ENCODE assay signal across 11 mouse cellular contexts in the genomic region with DNA sequence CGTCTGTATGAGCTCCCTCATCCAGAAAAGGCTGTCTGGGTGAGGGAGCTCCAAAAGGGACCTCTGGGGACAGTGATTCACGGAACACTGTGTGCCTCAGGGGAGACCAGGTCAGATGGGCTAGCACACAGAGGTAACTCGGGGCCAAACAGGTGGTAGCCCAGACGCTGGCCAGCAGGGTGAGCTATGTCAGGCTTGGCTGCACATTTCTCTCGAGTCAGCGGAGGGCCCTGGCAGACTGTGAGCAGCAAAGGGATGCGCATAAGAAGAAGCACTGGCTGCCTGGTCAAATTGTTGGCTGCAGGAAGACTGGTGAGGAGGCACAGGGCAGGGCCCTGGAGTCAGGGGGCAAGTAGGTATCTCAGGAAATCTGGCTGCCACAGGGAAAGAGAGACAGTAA. TPM values are rescaled to one million over a fixed set of nuclear protein-coding genes. Genes with fewer than 3 reads are reported as not detected.
DNase-seq lines count a peak whose midpoint lies in the region; ATAC-seq and TF ChIP-seq lines count a peak whose summit lies in the region.
"Had no signal": no experiment of that assay in that cellular context is flagged by ENCODE, and none has a peak within 500 bp of the region (broad histone marks: within the 10 kb centered on the region; RNA-seq: fewer than 3 reads in every experiment).

No protein-coding gene starts in this region.

- WGBS in hindbrain, postnatal 0 days: 18% methylated on average over 7 of the region's 7 CpGs
- WGBS in hindbrain, embryonic 16.5 days: 16% methylated on average over 7 of the region's 7 CpGs
- 19% methylated on average over 7 of the region's 7 CpGs for WGBS in kidney, postnatal 0 days
- WGBS in forebrain, embryonic 11.5 days: 27% methylated on average over 7 of the region's 7 CpGs

- no peak for TF ChIP-seq POLR2A in MEL (IDR thresholded peaks at IDR 0.05; ENCODE audit: control insufficient read depth in 1 of 2, insufficient read depth in 1 of 2, low read depth in 1 of 2, low read length in 2 of 2, poor library complexity in 1 of 2)

- 0 out of 2 replicates have a peak, but pooled peaks cover 2% of the 10 kb centered on the region for H3K9me3 ChIP-seq in hindbrain, postnatal 0 days (ENCODE audit: low read length)
- H3K9me3 ChIP-seq in hindbrain, embryonic 16.5 days (ENCODE audit: control insufficient read depth, low read length): peaks cover 4% of the 10 kb centered on the region
- no peaks in the 10 kb centered on the region for H3K9me3 ChIP-seq in MEL (replicated peaks; ENCODE audit: insufficient read depth, low read length)
- H3K9me3 ChIP-seq in kidney, postnatal 0 days (replicated peaks; ENCODE audit: low read length): no peaks in the 10 kb centered on the region
- H3K9me3 ChIP-seq in forebrain, embryonic 11.5 days (ENCODE audit: control insufficient read depth, low read length): no peaks in the 10 kb centered on the region
- H3K9me3 ChIP-seq: embryonic facial prominence, embryonic 10.5 days had no signal

- no peak for TF ChIP-seq RAD21 in MEL (IDR thresholded peaks at IDR 0.05; ENCODE audit: low read depth, low read length)

- H3K27ac ChIP-seq in hindbrain, postnatal 0 days: 0 out of 2 replicates have a peak overlapping the region, but pooled peaks have one; percentile 22
- no peak overlapping the region for H3K27ac ChIP-seq in hindbrain, embryonic 16.5 days (ENCODE audit: low read depth, low read length)
- no peak overlapping the region for H3K27ac ChIP-seq in MEL (ENCODE audit: control insufficient read depth, low read depth, low read length)
- H3K27ac ChIP-seq in kidney, postnatal 0 days: no peak overlapping the region
- no peak overlapping the region for H3K27ac ChIP-seq in forebrain, embryonic 11.5 days (ENCODE audit: low read depth, low read length)
- H3K27ac ChIP-seq: embryonic facial prominence, embryonic 10.5 days; heart, embryonic 13.5 days had no signal

- peak; percentile 27; the same call in 1 of the 2 replicates for ATAC-seq in hindbrain, postnatal 0 days
- ATAC-seq in hindbrain, embryonic 16.5 days: no peak
- ATAC-seq in kidney, postnatal 0 days (replicated peaks; ENCODE audit: low FRiP score, low read depth): no peak
- ATAC-seq in erythroblast, adult 5-6 weeks (replicated peaks; ENCODE audit: low FRiP score, poor library complexity, severe bottlenecking): no peak
- ATAC-seq in forebrain, embryonic 11.5 days (replicated peaks; ENCODE audit: low FRiP score): no peak

- H3K79me2 ChIP-seq in MEL (ENCODE audit: control insufficient read depth, insufficient read depth, low read length, poor library complexity): peaks cover 11% of the 10 kb centered on the region

- H3K9ac ChIP-seq in hindbrain, postnatal 0 days (replicated peaks; ENCODE audit: low read length): no peak overlapping the region
- H3K9ac ChIP-seq in hindbrain, embryonic 16.5 days (ENCODE audit: low read depth, low read length): no peak overlapping the region
- no peak overlapping the region for H3K9ac ChIP-seq in MEL (ENCODE audit: control insufficient read depth, low read depth, low read length, poor library complexity, severe bottlenecking)
- H3K9ac ChIP-seq in kidney, postnatal 0 days (ENCODE audit: low read depth, low read length): no peak overlapping the region
- H3K9ac ChIP-seq in forebrain, embryonic 11.5 days (ENCODE audit: low read length): no peak overlapping the region
- H3K9ac ChIP-seq: heart, embryonic 13.5 days had no signal

- 0 out of 2 replicates have a peak, but pooled peaks cover 3% of the 10 kb centered on the region for H3K4me1 ChIP-seq in hindbrain, postnatal 0 days (ENCODE audit: insufficient read depth, low read length)
- peaks cover 1% of the 10 kb centered on the region for H3K4me1 ChIP-seq in hindbrain, embryonic 16.5 days (ENCODE audit: control insufficient read depth, insufficient read depth, low read depth, low read length)
- peaks cover 10 to 24% of the 10 kb centered on the region in 2 experiments for H3K4me1 ChIP-seq in MEL (ENCODE audit: control insufficient read depth in 1 of 2, insufficient read depth in 2 of 2, low read length in 2 of 2)
- H3K4me1 ChIP-seq in kidney, postnatal 0 days (replicated peaks; ENCODE audit: insufficient read depth, low read length): peaks cover 1% of the 10 kb centered on the region; the same call in 1 of the 2 replicates
- no peaks in the 10 kb centered on the region; the same call in none of the 2 replicates for H3K4me1 ChIP-seq in forebrain, embryonic 11.5 days (replicated peaks; ENCODE audit: control insufficient read depth, insufficient read depth, low read length)

- no peak overlapping the region for H3K4me3 ChIP-seq in hindbrain, postnatal 0 days (ENCODE audit: low read length)
- H3K4me3 ChIP-seq in hindbrain, embryonic 16.5 days (ENCODE audit: low read length): no peak overlapping the region
- no peak overlapping the region for H3K4me3 ChIP-seq in MEL (ENCODE audit: control insufficient read depth in 1 of 2, insufficient read depth in 1 of 2, low read depth in 2 of 2, low read length in 2 of 2)
- H3K4me3 ChIP-seq in kidney, postnatal 0 days (replicated peaks; ENCODE audit: low read depth, low read length): no peak overlapping the region
- H3K4me3 ChIP-seq in forebrain, embryonic 11.5 days (ENCODE audit: low read depth, low read length): no peak overlapping the region
- H3K4me3 ChIP-seq: embryonic facial prominence, embryonic 10.5 days; heart, embryonic 13.5 days had no signal

- no peaks in the 10 kb centered on the region for H3K27me3 ChIP-seq in hindbrain, postnatal 0 days (ENCODE audit: insufficient read depth, low read length)
- H3K27me3 ChIP-seq in hindbrain, embryonic 16.5 days (replicated peaks; ENCODE audit: control insufficient read depth, insufficient read depth, low read length): no peaks in the 10 kb centered on the region
- H3K27me3 ChIP-seq in MEL (ENCODE audit: control insufficient read depth in 1 of 2, insufficient read depth in 2 of 2, low read length in 2 of 2): no peaks in the 10 kb centered on the region
- no peaks in the 10 kb centered on the region for H3K27me3 ChIP-seq in kidney, postnatal 0 days (ENCODE audit: insufficient read depth, low read length)
- H3K27me3 ChIP-seq in forebrain, embryonic 11.5 days (ENCODE audit: control insufficient read depth, insufficient read depth, low read length): no peaks in the 10 kb centered on the region

- TF ChIP-seq EP300 in MEL (IDR thresholded peaks at IDR 0.05; ENCODE audit: low read depth in 1 of 2, low read length in 2 of 2): no peak

- DNase-seq in hindbrain, postnatal 0 days (ENCODE audit: low spot score): peak; percentile 60
- peak; percentile 32 for DNase-seq in MEL (ENCODE audit: low read depth, low spot score)
- peak; percentile 89 to 90 for DNase-seq in cerebellum, postnatal 25 days
- no peak for DNase-seq in kidney, postnatal 0 days (ENCODE audit: low spot score)
- DNase-seq in yolk sac, embryonic 10.5 days (ENCODE audit: low spot score): no peak
- DNase-seq in forebrain, embryonic 11.5 days (ENCODE audit: low spot score): no peak
- DNase-seq: right cerebral cortex, postnatal 25 days had no signal

- H3K36me3 ChIP-seq in hindbrain, postnatal 0 days (ENCODE audit: insufficient read depth, low read length): no peaks in the 10 kb centered on the region
- H3K36me3 ChIP-seq in hindbrain, embryonic 16.5 days (ENCODE audit: control insufficient read depth, insufficient read depth, low read length): peaks cover 8% of the 10 kb centered on the region; the same call in 1 of the 2 replicates
- peaks cover 2 to 8% of the 10 kb centered on the region in 2 experiments; a peak in 3 of 4 replicates for H3K36me3 ChIP-seq in MEL (ENCODE audit: control insufficient read depth in 1 of 2, insufficient read depth in 2 of 2, low read length in 2 of 2)
- no peaks in the 10 kb centered on the region for H3K36me3 ChIP-seq in kidney, postnatal 0 days (ENCODE audit: insufficient read depth, low read length)
- H3K36me3 ChIP-seq in forebrain, embryonic 11.5 days (ENCODE audit: control insufficient read depth, insufficient read depth, low read length): no peaks in the 10 kb centered on the region
- H3K36me3 ChIP-seq: embryonic facial prominence, embryonic 10.5 days; heart, embryonic 13.5 days had no signal

- TF ChIP-seq CTCF in hindbrain, postnatal 0 days (IDR thresholded peaks at IDR 0.05; ENCODE audit: low read depth): peak; percentile 37
- no peak for TF ChIP-seq CTCF in MEL (IDR thresholded peaks at IDR 0.05 in 2 of 3, conservative IDR thresholded peaks at IDR 0.05 in 1 of 3; ENCODE audit: control insufficient read depth in 1 of 3, insufficient read depth in 1 of 3, low read depth in 2 of 3, low read length in 3 of 3, poor library complexity in 1 of 3, severe bottlenecking in 1 of 3)
- 0 out of 2 replicates have a peak, but pooled peaks have one; percentile 20 for TF ChIP-seq CTCF in kidney, postnatal 0 days (IDR thresholded peaks at IDR 0.05; ENCODE audit: low read depth)

- no peak overlapping the region for H3K4me2 ChIP-seq in hindbrain, postnatal 0 days (ENCODE audit: low read depth, low read length)
- no peak overlapping the region for H3K4me2 ChIP-seq in hindbrain, embryonic 16.5 days (ENCODE audit: low read length)
- H3K4me2 ChIP-seq in kidney, postnatal 0 days (ENCODE audit: low read length): no peak overlapping the region
- no peak overlapping the region for H3K4me2 ChIP-seq in forebrain, embryonic 11.5 days (ENCODE audit: low read depth, low read length, severe bottlenecking)
- H3K4me2 ChIP-seq: heart, embryonic 13.5 days had no signal

RNA-seq across cellular contexts. Expression of a gene that starts 4.6 kb away (rescaled TPM):
- 12.4 and 22.6 TPM in 2 replicates for total RNA-seq in hindbrain, postnatal 0 days (2014; rRNA removed)
- polyA plus RNA-seq in hindbrain, postnatal 0 days (2015; fragmentation: Nextera tagmentation; extraction: Ambion mirVana): 11.4 and 12.6 TPM in 2 replicates
- polyA plus RNA-seq in hindbrain, embryonic 16.5 days (2015; fragmentation: Nextera tagmentation; extraction: Ambion mirVana): 12.3 and 14.9 TPM in 2 replicates
- 3.6 and 33.0 TPM in 2 replicates for total RNA-seq in MEL (2012; rRNA removed)
- 1 to 10 TPM in 1 of 2 experiments, not detected in 1; 6.4 TPM for polyA plus RNA-seq in MEL (2012; ENCODE audit: insufficient read depth in 1 of 2, insufficient read length in 2 of 2, low read depth in 1 of 2, low replicate concordance in 2 of 2, missing spikeins in 1 of 2)
- 0.64 and 0.83 TPM in 2 replicates for polyA plus RNA-seq in kidney, postnatal 0 days (2015; fragmentation: Nextera tagmentation; extraction: Ambion mirVana)
- total RNA-seq in erythroblast, adult 5-6 weeks (2015; ENCODE audit: low replicate concordance): 0.77 TPM in 1 of 2 replicates, not detected in the other
- total RNA-seq in erythroblast, adult 5-6 weeks (2017; ENCODE audit: low replicate concordance): 0.42 and 1.0 TPM in 2 replicates
- polyA plus RNA-seq in forebrain, embryonic 11.5 days (2014; fragmentation: Nextera tagmentation; extraction: Ambion mirVana): 0.90 and 2.0 TPM in 2 replicates

RNA-seq across cellular contexts. Expression of a gene that starts 30.1 kb away (rescaled TPM):
- total RNA-seq in hindbrain, postnatal 0 days (2014; rRNA removed): 4.2 and 4.3 TPM in 2 replicates
- polyA plus RNA-seq in hindbrain, postnatal 0 days (2015; fragmentation: Nextera tagmentation; extraction: Ambion mirVana): 2.4 and 2.6 TPM in 2 replicates
- polyA plus RNA-seq in hindbrain, embryonic 16.5 days (2015; fragmentation: Nextera tagmentation; extraction: Ambion mirVana): 5.3 and 6.0 TPM in 2 replicates
- total RNA-seq in MEL (2012; rRNA removed): 0.16 TPM in 1 of 2 replicates, not detected in the other
- polyA plus RNA-seq in MEL (2012; ENCODE audit: insufficient read depth in 1 of 2, insufficient read length in 2 of 2, low read depth in 1 of 2, low replicate concordance in 2 of 2, missing spikeins in 1 of 2): under 1 TPM in 1 of 2 experiments, not detected in 1; 0.18 TPM
- polyA plus RNA-seq in kidney, postnatal 0 days (2015; fragmentation: Nextera tagmentation; extraction: Ambion mirVana): 7.9 and 8.4 TPM in 2 replicates
- total RNA-seq in erythroblast, adult 5-6 weeks (2015; ENCODE audit: low replicate concordance): not detected in 2 replicates
- total RNA-seq in erythroblast, adult 5-6 weeks (2017; ENCODE audit: low replicate concordance): not detected in 2 replicates
- polyA plus RNA-seq in forebrain, embryonic 11.5 days (2014; fragmentation: Nextera tagmentation; extraction: Ambion mirVana): 2.8 and 3.7 TPM in 2 replicates

Comparison
In these comparisons a context has a peak if more than half of its experiments do, and no peak if none do; other contexts are left out.
1. DNase-seq: peak in hindbrain, postnatal 0 days (single experiment), MEL (single experiment) and cerebellum, postnatal 25 days (2 of 2); none in kidney, postnatal 0 days (single experiment), yolk sac, embryonic 10.5 days (single experiment) and forebrain, embryonic 11.5 days (single experiment).
2. CTCF ChIP-seq: peak in hindbrain, postnatal 0 days (single experiment) and kidney, postnatal 0 days (single experiment); none in MEL (0 of 3).